Mouse (Mus musculus): ENCODE data around the gene Aicda. TPM values are rescaled to one million over a fixed set of nuclear protein-coding genes. Genes with fewer than 3 reads are reported as not detected.

Gene Aicda
- polyA plus RNA-seq, 1 experiment = not detected

GRCm38 (mm10) chr6:122606661-122607060, 53.1 kb downstream of the Aicda start:
- TF ChIP-seq CTCF (IDR thresholded peaks at IDR 0.05; ENCODE audit: control insufficient read depth, insufficient read depth, insufficient replicate concordance, low read depth, low read length) = no peak
- no peak for TF ChIP-seq POLR2A (IDR thresholded peaks at IDR 0.05; ENCODE audit: control insufficient read depth, low read depth, low read length)
- no peak overlapping the region for H3K27ac ChIP-seq (ENCODE audit: control insufficient read depth, insufficient read depth, low read depth, low read length)
- H3K4me1 ChIP-seq (ENCODE audit: control insufficient read depth, insufficient read depth, low read length) = peaks cover 15% of the 10 kb centered on the region
- H3K27me3 ChIP-seq (ENCODE audit: control insufficient read depth, insufficient read depth, low read length) = no peaks in the 10 kb centered on the region
- no peak overlapping the region for H3K4me3 ChIP-seq (ENCODE audit: control insufficient read depth, low read depth, low read length)
- H3K36me3 ChIP-seq (ENCODE audit: control insufficient read depth, insufficient read depth, low read length) = no peaks in the 10 kb centered on the region

- Histone ChIP-seq H3K4me3 (ENCODE audit: control insufficient read depth, low read depth, low read length) (no peak overlapping the region), H3K27ac (ENCODE audit: control insufficient read depth, insufficient read depth, low read depth, low read length) (no peak overlapping the region), H3K27me3 (ENCODE audit: control insufficient read depth, insufficient read depth, low read length) (no peaks in the 10 kb centered on the region), H3K4me1 (ENCODE audit: control insufficient read depth, insufficient read depth, low read length) (peaks cover 9% of the 10 kb centered on the region), H3K36me3 (ENCODE audit: control insufficient read depth, insufficient read depth, low read length) (no peaks in the 10 kb centered on the region)
- no peak for TF ChIP-seq POLR2A (IDR thresholded peaks at IDR 0.05; ENCODE audit: control insufficient read depth, low read depth, low read length)
- TF ChIP-seq CTCF (IDR thresholded peaks at IDR 0.05; ENCODE audit: control insufficient read depth, insufficient read depth, insufficient replicate concordance, low read depth, low read length) = no peak
Measured at GRCm38 (mm10) chr6:122607700-122608099, 54.1 kb downstream of the Aicda start.

GRCm38 (mm10) chr6:122608434-122609376, 55.1 kb downstream of the Aicda start:
- H3K27me3 ChIP-seq (ENCODE audit: control insufficient read depth, insufficient read depth, low read length) = no peaks in the 10 kb centered on the region
- H3K4me1 ChIP-seq (ENCODE audit: control insufficient read depth, insufficient read depth, low read length) = peaks cover 9% of the 10 kb centered on the region
- no peak overlapping the region for H3K4me3 ChIP-seq (ENCODE audit: control insufficient read depth, low read depth, low read length)
- H3K27ac ChIP-seq (ENCODE audit: control insufficient read depth, insufficient read depth, low read depth, low read length) = no peak overlapping the region
- H3K36me3 ChIP-seq (ENCODE audit: control insufficient read depth, insufficient read depth, low read length) = no peaks in the 10 kb centered on the region
- TF ChIP-seq POLR2A (IDR thresholded peaks at IDR 0.05; ENCODE audit: control insufficient read depth, low read depth, low read length) (no peak), CTCF (IDR thresholded peaks at IDR 0.05; ENCODE audit: control insufficient read depth, insufficient read depth, insufficient replicate concordance, low read depth, low read length) (no peak)

GRCm38 (mm10) chr6:122609377-122609728, 55.8 kb downstream of the Aicda start:
- no peaks in the 10 kb centered on the region for H3K36me3 ChIP-seq (ENCODE audit: control insufficient read depth, insufficient read depth, low read length)
- no peaks in the 10 kb centered on the region for H3K27me3 ChIP-seq (ENCODE audit: control insufficient read depth, insufficient read depth, low read length)
- peaks cover 9% of the 10 kb centered on the region for H3K4me1 ChIP-seq (ENCODE audit: control insufficient read depth, insufficient read depth, low read length)
- H3K27ac ChIP-seq (ENCODE audit: control insufficient read depth, insufficient read depth, low read depth, low read length) = no peak overlapping the region
- no peak overlapping the region for H3K4me3 ChIP-seq (ENCODE audit: control insufficient read depth, low read depth, low read length)
- TF ChIP-seq CTCF (IDR thresholded peaks at IDR 0.05; ENCODE audit: control insufficient read depth, insufficient read depth, insufficient replicate concordance, low read depth, low read length) (no peak), POLR2A (IDR thresholded peaks at IDR 0.05; ENCODE audit: control insufficient read depth, low read depth, low read length) (no peak)

- Histone ChIP-seq H3K27ac (ENCODE audit: control insufficient read depth, insufficient read depth, low read depth, low read length) (no peak within 1 kb of the TSS), H3K27me3 (ENCODE audit: control insufficient read depth, insufficient read depth, low read length) (no peaks in the 10 kb centered on the region), H3K4me3 (ENCODE audit: control insufficient read depth, low read depth, low read length) (no peak within 1 kb of the TSS), H3K4me1 (ENCODE audit: control insufficient read depth, insufficient read depth, low read length) (peaks cover 9% of the 10 kb centered on the region), H3K36me3 (ENCODE audit: control insufficient read depth, insufficient read depth, low read length) (no peaks in the 10 kb centered on the region)
- TF ChIP-seq CTCF (IDR thresholded peaks at IDR 0.05; ENCODE audit: control insufficient read depth, insufficient read depth, insufficient replicate concordance, low read depth, low read length) (no peak), POLR2A (IDR thresholded peaks at IDR 0.05; ENCODE audit: control insufficient read depth, low read depth, low read length) (no peak)
Measured at GRCm38 (mm10) chr6:122609771-122610170, 56.2 kb downstream of the Aicda start, which contains the start of gene Gdf3. Gene Gdf3, minus strand, starts transcription at chr6:122610087.

- Histone ChIP-seq H3K27me3 (ENCODE audit: control insufficient read depth, insufficient read depth, low read length) (no peaks in the 10 kb centered on the region), H3K36me3 (ENCODE audit: control insufficient read depth, insufficient read depth, low read length) (no peaks in the 10 kb centered on the region), H3K4me1 (ENCODE audit: control insufficient read depth, insufficient read depth, low read length) (peaks cover 9% of the 10 kb centered on the region), H3K4me3 (ENCODE audit: control insufficient read depth, low read depth, low read length) (no peak overlapping the region), H3K27ac (ENCODE audit: control insufficient read depth, insufficient read depth, low read depth, low read length) (no peak overlapping the region)
- TF ChIP-seq CTCF (IDR thresholded peaks at IDR 0.05; ENCODE audit: control insufficient read depth, insufficient read depth, insufficient replicate concordance, low read depth, low read length) = no peak
- TF ChIP-seq POLR2A (IDR thresholded peaks at IDR 0.05; ENCODE audit: control insufficient read depth, low read depth, low read length) = no peak
Measured at GRCm38 (mm10) chr6:122612426-122612825, 58.8 kb downstream of the Aicda start.

Other genes with a start within 250 kb of the Aicda start
- 19.8 and 24.3 TPM in 2 replicates for gene M6pr, start 245.1 kb upstream of the Aicda start, polyA plus RNA-seq (2012; rRNA removed)
- 193 and 198 TPM in 2 replicates for gene Phc1, start 213.2 kb upstream of the Aicda start, polyA plus RNA-seq (2012; rRNA removed)
- gene Rimklb, start 55.0 kb upstream of the Aicda start, polyA plus RNA-seq (2012; rRNA removed) = 97.7 and 114 TPM in 2 replicates
- gene Mfap5, start 48.0 kb upstream of the Aicda start, polyA plus RNA-seq (2012; rRNA removed) = 6.5 and 13.1 TPM in 2 replicates
- 1.7 and 2.2 TPM in 2 replicates for gene Apobec1, start 48.6 kb downstream of the Aicda start, polyA plus RNA-seq (2012; rRNA removed)
- 0.05 and 0.06 TPM in 2 replicates for gene Gdf3, start 56.3 kb downstream of the Aicda start, polyA plus RNA-seq (2012; rRNA removed)
- gene Dppa3, start 72.6 kb downstream of the Aicda start, polyA plus RNA-seq (2012; rRNA removed) = 0.17 TPM in 1 of 2 replicates, not detected in the other
- gene Nanog, start 153.7 kb downstream of the Aicda start, polyA plus RNA-seq (2012; rRNA removed) = 0.08 and 0.10 TPM in 2 replicates
- gene Slc2a3, start 247.8 kb downstream of the Aicda start, polyA plus RNA-seq (2012; rRNA removed) = 703 and 947 TPM in 2 replicates

Data from testis, adult 2 months (tissue).